Mouse (Mus musculus): Measurements from ENCODE around the gene Hmgb1. TPM values are rescaled to one million over a fixed set of nuclear protein-coding genes. Genes with fewer than 3 reads are reported as not detected.

The Hmgb1 gene
- 231 and 248 TPM in 2 replicates for polyA plus RNA-seq (2011; ENCODE audit: insufficient read depth, insufficient read length, low replicate concordance, missing spikeins)

GRCm38 (mm10) chr5:149184104-149184843, at the start of gene Hmgb1, which contains the start of gene Uspl1:
Gene Hmgb1 (minus strand): TSS chr5:149184489.
Gene Uspl1 (plus strand): TSS chr5:149184350.
- Histone ChIP-seq H3K27ac (ENCODE audit: control insufficient read depth, insufficient read depth, low read depth, low read length, poor library complexity) (peak within 1 kb of the TSS; percentile 97), H3K4me1 (ENCODE audit: control insufficient read depth, insufficient read depth, low read length) (no peaks in the 10 kb centered on the region), H3K4me3 (replicated peaks; ENCODE audit: control insufficient read depth, low read depth, low read length) (peak within 1 kb of the TSS; percentile 95)
- under 1% methylated on average over 57 of the region's 59 CpGs for WGBS
- peak; percentile 98 for TF ChIP-seq POLR2A (IDR thresholded peaks at IDR 0.05; ENCODE audit: borderline replicate concordance, control insufficient read depth, low read depth, low read length)
- no peak; the same call in 1 of the 2 replicates for TF ChIP-seq CTCF (IDR thresholded peaks at IDR 0.05; ENCODE audit: control insufficient read depth, insufficient read depth, low read length)

- TF ChIP-seq POLR2A (IDR thresholded peaks at IDR 0.05; ENCODE audit: borderline replicate concordance, control insufficient read depth, low read depth, low read length) = no peak
- TF ChIP-seq CTCF (IDR thresholded peaks at IDR 0.05; ENCODE audit: control insufficient read depth, insufficient read depth, low read length) = no peak
- H3K4me3 ChIP-seq (replicated peaks; ENCODE audit: control insufficient read depth, low read depth, low read length) = peak overlapping the region; percentile 64
- peak overlapping the region; percentile 75; the same call in 1 of the 2 replicates for H3K27ac ChIP-seq (ENCODE audit: control insufficient read depth, insufficient read depth, low read depth, low read length, poor library complexity)
- H3K4me1 ChIP-seq (ENCODE audit: control insufficient read depth, insufficient read depth, low read length) = no peaks in the 10 kb centered on the region; the same call in 1 of the 2 replicates
- WGBS = 88% methylated on average over 18 of the region's 18 CpGs
Measured at GRCm38 (mm10) chr5:149229619-149230339, 45.5 kb upstream of the Hmgb1 start.

- WGBS = 3% methylated on average over 55 of the region's 55 CpGs
- TF ChIP-seq POLR2A (IDR thresholded peaks at IDR 0.05; ENCODE audit: borderline replicate concordance, control insufficient read depth, low read depth, low read length) = no peak
- TF ChIP-seq CTCF (IDR thresholded peaks at IDR 0.05; ENCODE audit: control insufficient read depth, insufficient read depth, low read length) = no peak
- Histone ChIP-seq H3K27ac (ENCODE audit: control insufficient read depth, insufficient read depth, low read depth, low read length, poor library complexity) (peak overlapping the region; percentile 75), H3K4me1 (ENCODE audit: control insufficient read depth, insufficient read depth, low read length) (no peaks in the 10 kb centered on the region; the same call in 1 of the 2 replicates), H3K4me3 (replicated peaks; ENCODE audit: control insufficient read depth, low read depth, low read length) (peak overlapping the region; percentile 64)
Measured at GRCm38 (mm10) chr5:149228700-149229618, 44.7 kb upstream of the Hmgb1 start.

- WGBS = 41% methylated on average over 7 of the region's 7 CpGs
- Histone ChIP-seq H3K4me3 (replicated peaks; ENCODE audit: control insufficient read depth, low read depth, low read length) (no peak overlapping the region), H3K4me1 (ENCODE audit: control insufficient read depth, insufficient read depth, low read length) (no peaks in the 10 kb centered on the region), H3K27ac (ENCODE audit: control insufficient read depth, insufficient read depth, low read depth, low read length, poor library complexity) (no peak overlapping the region)
- TF ChIP-seq CTCF (IDR thresholded peaks at IDR 0.05; ENCODE audit: control insufficient read depth, insufficient read depth, low read length) (no peak), POLR2A (IDR thresholded peaks at IDR 0.05; ENCODE audit: borderline replicate concordance, control insufficient read depth, low read depth, low read length) (no peak)
Measured at GRCm38 (mm10) chr5:149224666-149225065, 40.4 kb upstream of the Hmgb1 start.

- 46% methylated on average over 4 of the region's 4 CpGs for WGBS
- no peak for TF ChIP-seq POLR2A (IDR thresholded peaks at IDR 0.05; ENCODE audit: borderline replicate concordance, control insufficient read depth, low read depth, low read length)
- no peak for TF ChIP-seq CTCF (IDR thresholded peaks at IDR 0.05; ENCODE audit: control insufficient read depth, insufficient read depth, low read length)
- Histone ChIP-seq H3K27ac (ENCODE audit: control insufficient read depth, insufficient read depth, low read depth, low read length, poor library complexity) (no peak overlapping the region; the same call in 1 of the 2 replicates), H3K4me3 (replicated peaks; ENCODE audit: control insufficient read depth, low read depth, low read length) (no peak overlapping the region), H3K4me1 (ENCODE audit: control insufficient read depth, insufficient read depth, low read length) (no peaks in the 10 kb centered on the region)
Measured at GRCm38 (mm10) chr5:149221355-149221754, 37.1 kb upstream of the Hmgb1 start.

DNA sequence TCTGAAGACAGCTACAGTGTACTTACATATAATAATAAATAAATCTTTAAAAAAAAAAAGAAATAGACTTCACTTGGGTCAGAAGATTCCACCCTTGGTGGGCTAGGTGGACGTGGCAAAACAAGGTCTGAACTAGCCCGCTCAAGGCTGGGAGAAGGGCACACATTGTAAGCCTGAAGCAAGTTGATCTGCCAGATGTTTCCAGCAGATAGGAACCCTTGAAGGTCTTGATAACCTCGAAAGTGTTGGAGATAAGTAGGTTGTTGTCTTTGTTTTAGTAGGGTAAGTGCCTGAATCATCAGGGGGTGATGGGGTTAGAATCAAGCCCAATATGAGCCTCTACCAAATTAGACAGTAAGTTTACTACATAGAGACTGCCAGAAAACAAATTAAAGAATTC, 35.2 kb upstream of the Hmgb1 start:
- WGBS = 37% methylated on average over 3 of the region's 3 CpGs
- Histone ChIP-seq H3K27ac (ENCODE audit: control insufficient read depth, insufficient read depth, low read depth, low read length, poor library complexity) (no peak overlapping the region), H3K4me1 (ENCODE audit: control insufficient read depth, insufficient read depth, low read length) (no peaks in the 10 kb centered on the region), H3K4me3 (replicated peaks; ENCODE audit: control insufficient read depth, low read depth, low read length) (no peak overlapping the region)
- TF ChIP-seq CTCF (IDR thresholded peaks at IDR 0.05; ENCODE audit: control insufficient read depth, insufficient read depth, low read length) (no peak), POLR2A (IDR thresholded peaks at IDR 0.05; ENCODE audit: borderline replicate concordance, control insufficient read depth, low read depth, low read length) (no peak)

GRCm38 (mm10) chr5:149217524-149218357, 33.5 kb upstream of the Hmgb1 start:
- Histone ChIP-seq H3K4me3 (replicated peaks; ENCODE audit: control insufficient read depth, low read depth, low read length) (no peak overlapping the region), H3K4me1 (ENCODE audit: control insufficient read depth, insufficient read depth, low read length) (no peaks in the 10 kb centered on the region), H3K27ac (ENCODE audit: control insufficient read depth, insufficient read depth, low read depth, low read length, poor library complexity) (no peak overlapping the region)
- TF ChIP-seq POLR2A (IDR thresholded peaks at IDR 0.05; ENCODE audit: borderline replicate concordance, control insufficient read depth, low read depth, low read length) = no peak
- TF ChIP-seq CTCF (IDR thresholded peaks at IDR 0.05; ENCODE audit: control insufficient read depth, insufficient read depth, low read length) = no peak
- 71% methylated on average over 6 of the region's 6 CpGs for WGBS

Measured in bone marrow, adult 2 months (tissue).